Mouse (Mus musculus) cerebellum, postnatal 4 days (tissue): ENCODE measurements around the gene Slc12a8.

Experiments used
- DNase-seq, 2 experiments: peaks; one replicate each; pipeline ENCODE4 v3.0.0; 2022; ENCODE audit warnings: low spot score in 2 of 2, mixed read lengths in 1 of 2

Slc12a8 gene

GRCm38 (mm10) chr16:33537499-33538225 lies 20.5 kb downstream of the Slc12a8 start:
- DNase-seq: peak in 1 of 2 experiments; percentile 21

GRCm38 (mm10) chr16:33544346-33544745 lies 27.2 kb downstream of the Slc12a8 start:
- no peak for DNase-seq

GRCm38 (mm10) chr16:33545530-33545929 lies 28.4 kb downstream of the Slc12a8 start:
- DNase-seq: no peak

- DNase-seq: no peak
These were observed 36.7 kb downstream of the Slc12a8 start for GRCm38 (mm10) chr16:33553689-33554342.

GRCm38 (mm10) chr16:33558121-33558520 lies 41.0 kb downstream of the Slc12a8 start:
- DNase-seq: no peak

GRCm38 (mm10) chr16:33560281-33560680 lies 43.2 kb downstream of the Slc12a8 start:
- peak; percentile 59 to 82 for DNase-seq

GRCm38 (mm10) chr16:33561308-33562009 lies 44.3 kb downstream of the Slc12a8 start:
- no peak for DNase-seq

GRCm38 (mm10) chr16:33562874-33563537 lies 45.9 kb downstream of the Slc12a8 start:
- no peak for DNase-seq

GRCm38 (mm10) chr16:33563538-33564013 lies 46.4 kb downstream of the Slc12a8 start:
- no peak for DNase-seq

- DNase-seq: no peak
These were observed 49.3 kb downstream of the Slc12a8 start for GRCm38 (mm10) chr16:33566467-33566866.

- no peak for DNase-seq
These were observed 50.6 kb downstream of the Slc12a8 start for GRCm38 (mm10) chr16:33567736-33568135.

GRCm38 (mm10) chr16:33568269-33569016 lies 51.3 kb downstream of the Slc12a8 start:
- no peak for DNase-seq

GRCm38 (mm10) chr16:33572646-33573045 lies 55.5 kb downstream of the Slc12a8 start:
- no peak for DNase-seq

- DNase-seq: no peak
These were observed 56.6 kb downstream of the Slc12a8 start for GRCm38 (mm10) chr16:33573703-33574102.

- no peak for DNase-seq
These were observed 58.6 kb downstream of the Slc12a8 start for GRCm38 (mm10) chr16:33575728-33576127.

GRCm38 (mm10) chr16:33576271-33577189 lies 59.4 kb downstream of the Slc12a8 start:
- no peak for DNase-seq

GRCm38 (mm10) chr16:33578462-33578861 lies 61.3 kb downstream of the Slc12a8 start:
- DNase-seq: no peak

GRCm38 (mm10) chr16:33580331-33580730 lies 63.2 kb downstream of the Slc12a8 start:
- no peak for DNase-seq

- no peak for DNase-seq
These were observed 63.7 kb downstream of the Slc12a8 start for GRCm38 (mm10) chr16:33580736-33581241.

GRCm38 (mm10) chr16:33581661-33582099 lies 64.6 kb downstream of the Slc12a8 start:
- DNase-seq: no peak
